Mouse (Mus musculus): ENCODE data around the gene Flrt3. TPM values are rescaled to one million over a fixed set of nuclear protein-coding genes. Genes with fewer than 3 reads are reported as not detected.

Flrt3 gene
- polyA plus RNA-seq (2015; fragmentation: Nextera tagmentation; extraction: Ambion mirVana), result 12.1 and 12.8 TPM in 2 replicates

GRCm38 (mm10) chr2:140670963-140671702, at the start of gene Flrt3:
TSS of gene Flrt3 (minus strand) at chr2:140671469.
- Histone ChIP-seq H3K4me1 (ENCODE audit: control insufficient read depth, insufficient read depth, low read length) (0 out of 2 replicates have a peak, but pooled peaks cover 2% of the 10 kb centered on the region), H3K9me3 (replicated peaks; ENCODE audit: control insufficient read depth, low read length) (no peaks in the 10 kb centered on the region), H3K36me3 (ENCODE audit: control insufficient read depth, insufficient read depth) (no peaks in the 10 kb centered on the region), H3K27me3 (ENCODE audit: control insufficient read depth, insufficient read depth, low read length) (no peaks in the 10 kb centered on the region), H3K4me3 (ENCODE audit: low read length) (peak within 1 kb of the TSS; percentile 67), H3K4me2 (ENCODE audit: low read depth, low read length) (peak within 1 kb of the TSS; percentile 78), H3K9ac (ENCODE audit: low read length) (peak within 1 kb of the TSS; percentile 74), H3K27ac (ENCODE audit: low read length) (peak within 1 kb of the TSS; percentile 70)
- under 1% methylated on average over 26 of the region's 26 CpGs for WGBS
- ATAC-seq (replicated peaks; ENCODE audit: extremely low read depth, insufficient read depth, low FRiP score), result peak; percentile 99

GRCm38 (mm10) chr2:140717407-140717806, 46.1 kb upstream of the Flrt3 start:
- Histone ChIP-seq H3K4me1 (ENCODE audit: control insufficient read depth, insufficient read depth, low read length) (0 out of 2 replicates have a peak, but pooled peaks cover 3% of the 10 kb centered on the region), H3K36me3 (ENCODE audit: control insufficient read depth, insufficient read depth) (no peaks in the 10 kb centered on the region), H3K9ac (ENCODE audit: low read length) (no peak overlapping the region), H3K4me2 (ENCODE audit: low read depth, low read length) (peak overlapping the region; percentile 21; the same call in 1 of the 2 replicates), H3K9me3 (replicated peaks; ENCODE audit: control insufficient read depth, low read length) (no peaks in the 10 kb centered on the region), H3K4me3 (ENCODE audit: low read length) (no peak overlapping the region), H3K27ac (ENCODE audit: low read length) (no peak overlapping the region), H3K27me3 (ENCODE audit: control insufficient read depth, insufficient read depth, low read length) (no peaks in the 10 kb centered on the region)
- WGBS, result 41% methylated on average over 9 of the region's 9 CpGs
- no peak for ATAC-seq (replicated peaks; ENCODE audit: extremely low read depth, insufficient read depth, low FRiP score)

- 74% methylated on average over 4 of the region's 4 CpGs for WGBS
- no peak overlapping the region for H3K4me3 ChIP-seq (ENCODE audit: low read length)
- no peak for ATAC-seq (replicated peaks; ENCODE audit: extremely low read depth, insufficient read depth, low FRiP score)
These were observed 44.6 kb upstream of the Flrt3 start for GRCm38 (mm10) chr2:140715822-140716221.

GRCm38 (mm10) chr2:140707550-140707949, 36.3 kb upstream of the Flrt3 start:
- Histone ChIP-seq H3K4me2 (ENCODE audit: low read depth, low read length) (no peak overlapping the region), H3K27me3 (ENCODE audit: control insufficient read depth, insufficient read depth, low read length) (no peaks in the 10 kb centered on the region), H3K4me3 (ENCODE audit: low read length) (no peak overlapping the region), H3K9me3 (replicated peaks; ENCODE audit: control insufficient read depth, low read length) (no peaks in the 10 kb centered on the region), H3K27ac (ENCODE audit: low read length) (no peak overlapping the region), H3K9ac (ENCODE audit: low read length) (no peak overlapping the region), H3K4me1 (ENCODE audit: control insufficient read depth, insufficient read depth, low read length) (no peaks in the 10 kb centered on the region), H3K36me3 (ENCODE audit: control insufficient read depth, insufficient read depth) (no peaks in the 10 kb centered on the region)
- no peak for ATAC-seq (replicated peaks; ENCODE audit: extremely low read depth, insufficient read depth, low FRiP score)
- WGBS, result 50% methylated on average over 5 of the region's 5 CpGs

More at GRCm38 (mm10) chr2:140715822-140716221, 44.6 kb upstream of the Flrt3 start:
- Histone ChIP-seq H3K9me3 (replicated peaks; ENCODE audit: control insufficient read depth, low read length) (no peaks in the 10 kb centered on the region), H3K27me3 (ENCODE audit: control insufficient read depth, insufficient read depth, low read length) (no peaks in the 10 kb centered on the region), H3K4me1 (ENCODE audit: control insufficient read depth, insufficient read depth, low read length) (0 out of 2 replicates have a peak, but pooled peaks cover 3% of the 10 kb centered on the region), H3K27ac (ENCODE audit: low read length) (no peak overlapping the region), H3K36me3 (ENCODE audit: control insufficient read depth, insufficient read depth) (no peaks in the 10 kb centered on the region), H3K4me2 (ENCODE audit: low read depth, low read length) (no peak overlapping the region), H3K9ac (ENCODE audit: low read length) (no peak overlapping the region)

GRCm38 (mm10) chr2:140705278-140705677, 34.0 kb upstream of the Flrt3 start:
- no peak overlapping the region for H3K27ac ChIP-seq (ENCODE audit: low read length)
- H3K27me3 ChIP-seq (ENCODE audit: control insufficient read depth, insufficient read depth, low read length), result no peaks in the 10 kb centered on the region
- no peak for ATAC-seq (replicated peaks; ENCODE audit: extremely low read depth, insufficient read depth, low FRiP score)
- H3K4me2 ChIP-seq (ENCODE audit: low read depth, low read length), result no peak overlapping the region
- no peak overlapping the region for H3K4me3 ChIP-seq (ENCODE audit: low read length)
- no peaks in the 10 kb centered on the region for H3K4me1 ChIP-seq (ENCODE audit: control insufficient read depth, insufficient read depth, low read length)
- 39% methylated on average over 2 of the region's 2 CpGs for WGBS
- H3K9ac ChIP-seq (ENCODE audit: low read length), result no peak overlapping the region
- no peaks in the 10 kb centered on the region for H3K9me3 ChIP-seq (replicated peaks; ENCODE audit: control insufficient read depth, low read length)
- no peaks in the 10 kb centered on the region for H3K36me3 ChIP-seq (ENCODE audit: control insufficient read depth, insufficient read depth)

GRCm38 (mm10) chr2:140704146-140704545, 32.9 kb upstream of the Flrt3 start:
- H3K4me3 ChIP-seq (ENCODE audit: low read length), result no peak overlapping the region
- no peak overlapping the region for H3K27ac ChIP-seq (ENCODE audit: low read length)
- no peak overlapping the region for H3K4me2 ChIP-seq (ENCODE audit: low read depth, low read length)
- no peak for ATAC-seq (replicated peaks; ENCODE audit: extremely low read depth, insufficient read depth, low FRiP score)
- no peaks in the 10 kb centered on the region for H3K36me3 ChIP-seq (ENCODE audit: control insufficient read depth, insufficient read depth)
- no peak overlapping the region for H3K9ac ChIP-seq (ENCODE audit: low read length)
- no peaks in the 10 kb centered on the region for H3K4me1 ChIP-seq (ENCODE audit: control insufficient read depth, insufficient read depth, low read length)
- H3K27me3 ChIP-seq (ENCODE audit: control insufficient read depth, insufficient read depth, low read length), result no peaks in the 10 kb centered on the region
- H3K9me3 ChIP-seq (replicated peaks; ENCODE audit: control insufficient read depth, low read length), result no peaks in the 10 kb centered on the region
- 34% methylated on average over 3 of the region's 3 CpGs for WGBS

- WGBS, result 66% methylated on average over 4 of the region's 4 CpGs
- Histone ChIP-seq H3K4me2 (ENCODE audit: low read depth, low read length) (no peak overlapping the region), H3K4me3 (ENCODE audit: low read length) (no peak overlapping the region), H3K9me3 (replicated peaks; ENCODE audit: control insufficient read depth, low read length) (no peaks in the 10 kb centered on the region), H3K27ac (ENCODE audit: low read length) (no peak overlapping the region), H3K9ac (ENCODE audit: low read length) (no peak overlapping the region), H3K4me1 (ENCODE audit: control insufficient read depth, insufficient read depth, low read length) (no peaks in the 10 kb centered on the region), H3K27me3 (ENCODE audit: control insufficient read depth, insufficient read depth, low read length) (no peaks in the 10 kb centered on the region), H3K36me3 (ENCODE audit: control insufficient read depth, insufficient read depth) (no peaks in the 10 kb centered on the region)
- ATAC-seq (replicated peaks; ENCODE audit: extremely low read depth, insufficient read depth, low FRiP score), result no peak
These were observed 32.1 kb upstream of the Flrt3 start for GRCm38 (mm10) chr2:140703377-140703776.

- Histone ChIP-seq H3K9me3 (replicated peaks; ENCODE audit: control insufficient read depth, low read length) (no peaks in the 10 kb centered on the region), H3K27me3 (ENCODE audit: control insufficient read depth, insufficient read depth, low read length) (no peaks in the 10 kb centered on the region), H3K4me3 (ENCODE audit: low read length) (no peak overlapping the region), H3K27ac (ENCODE audit: low read length) (no peak overlapping the region), H3K9ac (ENCODE audit: low read length) (no peak overlapping the region), H3K36me3 (ENCODE audit: control insufficient read depth, insufficient read depth) (no peaks in the 10 kb centered on the region), H3K4me1 (ENCODE audit: control insufficient read depth, insufficient read depth, low read length) (no peaks in the 10 kb centered on the region), H3K4me2 (ENCODE audit: low read depth, low read length) (no peak overlapping the region)
- WGBS, result 59% methylated on average over 3 of the region's 3 CpGs
- no peak for ATAC-seq (replicated peaks; ENCODE audit: extremely low read depth, insufficient read depth, low FRiP score)
These were observed 27.3 kb upstream of the Flrt3 start for GRCm38 (mm10) chr2:140698585-140698984.

- WGBS, result 88% methylated on average over 5 of the region's 5 CpGs
- Histone ChIP-seq H3K9me3 (replicated peaks; ENCODE audit: control insufficient read depth, low read length) (no peaks in the 10 kb centered on the region), H3K4me2 (ENCODE audit: low read depth, low read length) (no peak overlapping the region), H3K27ac (ENCODE audit: low read length) (no peak overlapping the region), H3K4me1 (ENCODE audit: control insufficient read depth, insufficient read depth, low read length) (no peaks in the 10 kb centered on the region), H3K36me3 (ENCODE audit: control insufficient read depth, insufficient read depth) (no peaks in the 10 kb centered on the region), H3K9ac (ENCODE audit: low read length) (no peak overlapping the region), H3K27me3 (ENCODE audit: control insufficient read depth, insufficient read depth, low read length) (no peaks in the 10 kb centered on the region), H3K4me3 (ENCODE audit: low read length) (no peak overlapping the region)
- ATAC-seq (replicated peaks; ENCODE audit: extremely low read depth, insufficient read depth, low FRiP score), result no peak
These were observed 22.6 kb upstream of the Flrt3 start for GRCm38 (mm10) chr2:140693845-140694244.
